Mouse (Mus musculus) inflammation-experienced regulatory T-cells (primary cell): Measurements from ENCODE around the gene Itpripl2. TPM values are rescaled to one million over a fixed set of nuclear protein-coding genes. Genes with fewer than 3 reads are reported as not detected.

Source experiments
- polyA plus RNA-seq, 2 experiments: library from polyadenylated mRNA; unstranded; fragments of 100-300 nt; shearing (Covaris generic); gene quantifications; one replicate each; pipeline ENCODE4 v1.2.1; 2017

Gene Itpripl2
- 1 to 10 TPM in 1 of 2 experiments, under 1 TPM in 1; 0.31 to 1.1 TPM for polyA plus RNA-seq

GRCm38 (mm10) chr7:118491431-118492147 is at the start of gene Itpripl2:
Gene Itpripl2, minus strand, starts transcription at chr7:118491975.

DNA sequence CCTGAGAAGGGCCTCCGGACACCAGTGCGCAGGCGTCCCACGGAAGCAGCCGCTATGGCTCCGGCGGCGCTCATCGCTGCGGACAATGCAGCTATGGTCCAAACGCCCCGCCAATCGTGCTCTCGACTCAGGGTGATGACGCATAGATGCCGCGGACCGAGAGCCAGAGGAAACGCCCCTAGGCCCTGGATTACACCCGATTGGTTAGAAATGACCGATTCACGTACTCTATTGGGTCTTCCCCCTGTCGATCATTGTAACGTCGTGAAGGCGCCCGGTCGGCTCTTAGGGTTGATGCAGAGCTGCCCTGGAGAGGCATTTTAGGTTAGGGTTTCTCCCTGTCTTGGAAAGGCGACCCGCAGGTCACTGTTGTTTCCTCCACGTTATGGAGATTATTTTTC is 41.4 kb upstream of the Itpripl2 start, which contains the start of gene Coq7:
Gene Coq7, minus strand, starts transcription at position 179 of the 401 bp plus-strand sequence.

GRCm38 (mm10) chr7:118448134-118448967 is 43.4 kb downstream of the Itpripl2 start, which contains the start of gene Syt17:
Gene Syt17, minus strand, starts transcription at chr7:118448222.

Other genes with a start within 250 kb of the Itpripl2 start
- 10 to 100 TPM; 31.1 to 42.6 TPM for gene Smg1, start 248.3 kb downstream of the Itpripl2 start, polyA plus RNA-seq
- 1 to 10 TPM in 1 of 2 experiments, under 1 TPM in 1; 0.84 to 1.5 TPM for gene Syt17, start 43.8 kb downstream of the Itpripl2 start, polyA plus RNA-seq
- 10 to 100 TPM in 1 of 2 experiments, 1 to 10 TPM in 1; 9.6 to 13.9 TPM for gene Coq7, start 41.4 kb upstream of the Itpripl2 start, polyA plus RNA-seq
- under 1 TPM; 0.04 to 0.62 TPM for gene Tmc7, start 92.8 kb upstream of the Itpripl2 start, polyA plus RNA-seq
- gene Tmc5, start 105.3 kb upstream of the Itpripl2 start, polyA plus RNA-seq = under 1 TPM; 0.31 to 0.64 TPM
- 10 to 100 TPM; 46.8 to 58.0 TPM for gene Gde1, start 213.8 kb upstream of the Itpripl2 start, polyA plus RNA-seq
- 1 to 10 TPM; 5.1 to 9.0 TPM for gene Ccp110, start 220.6 kb upstream of the Itpripl2 start, polyA plus RNA-seq
- 10 to 100 TPM; 91.2 to 97.6 TPM for gene Vps35l, start 248.3 kb upstream of the Itpripl2 start, polyA plus RNA-seq